In genomic region chr5:92988769-92989356, GRCm38 (mm10) we compare ENCODE assay signal across 9 mouse cellular contexts. TPM values are rescaled to one million over a fixed set of nuclear protein-coding genes. Genes with fewer than 3 reads are reported as not detected.
DNase-seq lines count a peak whose midpoint lies in the region; ATAC-seq and TF ChIP-seq lines count a peak whose summit lies in the region.
"Had no signal": no experiment of that assay in that cellular context is flagged by ENCODE, and none has a peak within 500 bp of the region (broad histone marks: within the 10 kb centered on the region; RNA-seq: fewer than 3 reads in every experiment).

No protein-coding gene starts in this region.

- in situ Hi-C loops in Patski (cut with MboI; ENCODE audit: low pct_unique_long_range_greater_than_20kb) = loop anchor here (10.0 kb wide), 2 partner anchors 106 to 276 kb away; partner anchors contain the start of genes Ccng2 and Sept11

- 0 out of 2 replicates have a peak overlapping the region, but pooled peaks have one; percentile 17 for H3K4me2 ChIP-seq in embryonic facial prominence, embryonic 15.5 days (replicated peaks)
- H3K4me2 ChIP-seq in midbrain, embryonic 14.5 days (ENCODE audit: low read length) = peak overlapping the region; percentile 35

- H3K4me3 ChIP-seq in embryonic facial prominence, embryonic 15.5 days (replicated peaks) = no peak overlapping the region
- no peak overlapping the region for H3K4me3 ChIP-seq in midbrain, embryonic 14.5 days (replicated peaks; ENCODE audit: low read depth, low read length)
- no peak overlapping the region for H3K4me3 ChIP-seq in heart, adult 2 months

- H3K36me3 ChIP-seq in embryonic facial prominence, embryonic 15.5 days = no peaks in the 10 kb centered on the region
- no peaks in the 10 kb centered on the region for H3K36me3 ChIP-seq in midbrain, embryonic 14.5 days (ENCODE audit: control insufficient read depth, insufficient read depth, low read length)
- no peaks in the 10 kb centered on the region for H3K36me3 ChIP-seq in heart, adult 2 months (ENCODE audit: control insufficient read depth, insufficient read depth, low read length)

- CTCF ChIA-PET in Patski (lab: Charles Lee) = interaction anchor here (1.3 kb wide), 1 partner anchor 31 kb away, joined by 3 read pairs; no protein-coding TSS in a partner anchor

- no peak for TF ChIP-seq POLR2A in heart, adult 2 months (IDR thresholded peaks at IDR 0.05; ENCODE audit: insufficient read depth, low read depth, low read length)

- H3K27me3 ChIP-seq in Patski = no peaks in the 10 kb centered on the region
- no peaks in the 10 kb centered on the region for H3K27me3 ChIP-seq in embryonic facial prominence, embryonic 15.5 days
- H3K27me3 ChIP-seq in midbrain, embryonic 14.5 days (ENCODE audit: control insufficient read depth, insufficient read depth, low read length) = no peaks in the 10 kb centered on the region
- H3K27me3 ChIP-seq in heart, adult 2 months (ENCODE audit: control insufficient read depth, insufficient read depth, low read length) = no peaks in the 10 kb centered on the region

- intact Hi-C loops in heart, adult 2 months (cut with DNase I) = no loop called here

- no peak for TF ChIP-seq CTCF in Patski (IDR thresholded peaks at IDR 0.05)
- no peak for TF ChIP-seq CTCF in heart, adult 2 months (IDR thresholded peaks at IDR 0.05)

- no peak for TF ChIP-seq EP300 in heart, adult 2 months (IDR thresholded peaks at IDR 0.05; ENCODE audit: insufficient read depth, low read depth, low read length)

- H3K27ac ChIP-seq in embryonic facial prominence, embryonic 15.5 days (replicated peaks) = 0 out of 2 replicates have a peak overlapping the region, but pooled peaks have one; percentile 49
- H3K27ac ChIP-seq in midbrain, embryonic 14.5 days (replicated peaks; ENCODE audit: low read depth, low read length) = peak overlapping the region; percentile 57
- H3K27ac ChIP-seq in heart, adult 2 months = no peak overlapping the region

- DNase-seq in Patski (ENCODE audit: low read depth, low spot score) = no peak
- DNase-seq in kidney, adult 8-10 months = peak; percentile 57 to 62
- peak; percentile 49 for DNase-seq in midbrain, embryonic 14.5 days
- DNase-seq in heart, adult 2 months = no peak
- no peak for DNase-seq in ovary, postnatal 36 days (ENCODE audit: low spot score)
- no peak for DNase-seq in thymus, postnatal 14 days
- DNase-seq: spleen, adult 18-20 months had no signal

- no peak overlapping the region for H3K9ac ChIP-seq in embryonic facial prominence, embryonic 15.5 days
- peak overlapping the region; percentile 39; the same call in 1 of the 2 replicates for H3K9ac ChIP-seq in midbrain, embryonic 14.5 days (replicated peaks; ENCODE audit: low read length)
- H3K9ac ChIP-seq in heart, adult 2 months (ENCODE audit: low read depth, low read length) = no peak overlapping the region

- 18% methylated on average over 15 of the region's 15 CpGs for WGBS in embryonic facial prominence, embryonic 15.5 days
- 27% methylated on average over 15 of the region's 15 CpGs for WGBS in midbrain, embryonic 14.5 days
- 61% methylated on average over 15 of the region's 15 CpGs for WGBS in heart, adult 2 months

- ATAC-seq in Patski = peak; percentile 73
- ATAC-seq in embryonic facial prominence, embryonic 15.5 days (ENCODE audit: insufficient number of reproducible peaks, low FRiP score, low TSS enrichment, low read depth) = no peak
- ATAC-seq in midbrain, embryonic 14.5 days (ENCODE audit: low FRiP score, low TSS enrichment) = peak; percentile 22; the same call in 1 of the 2 replicates
- ATAC-seq in CD4-positive, CD25-positive, alpha-beta regulatory T cell, adult 4 months = no peak

- no peaks in the 10 kb centered on the region for H3K9me3 ChIP-seq in embryonic facial prominence, embryonic 15.5 days (replicated peaks)
- H3K9me3 ChIP-seq in midbrain, embryonic 14.5 days (ENCODE audit: control insufficient read depth, low read length) = no peaks in the 10 kb centered on the region

- POLR2A ChIA-PET in Patski (lab: Charles Lee) = no interaction called here

- peaks cover 13% of the 10 kb centered on the region for H3K4me1 ChIP-seq in embryonic facial prominence, embryonic 15.5 days
- 0 out of 2 replicates have a peak, but pooled peaks cover 4% of the 10 kb centered on the region for H3K4me1 ChIP-seq in midbrain, embryonic 14.5 days (ENCODE audit: control insufficient read depth, insufficient read depth, low read length)
- H3K4me1 ChIP-seq in heart, adult 2 months (ENCODE audit: control insufficient read depth, insufficient read depth, low read length) = no peaks in the 10 kb centered on the region

- H3K79me2 ChIP-seq in heart, adult 2 months (replicated peaks; ENCODE audit: control insufficient read depth, insufficient read depth, low read length) = no peaks in the 10 kb centered on the region

RNA-seq across cellular contexts. Expression of gene Sowahb, which starts 56.0 kb away (rescaled TPM):
- 0.18 TPM for polyA plus RNA-seq in Patski (2021)
- 0.46 and 0.68 TPM in 2 replicates for polyA plus RNA-seq in embryonic facial prominence, embryonic 15.5 days (2015; fragmentation: Nextera tagmentation; extraction: Ambion mirVana)
- polyA plus RNA-seq in midbrain, embryonic 14.5 days (2014; fragmentation: Nextera tagmentation; extraction: Ambion mirVana) = 0.09 TPM in 1 of 2 replicates, not detected in the other
- under 1 TPM in 1 of 2 experiments, not detected in 1; 0.08 TPM for total RNA-seq in heart, adult 2 months (2021)
- 0.04 TPM in 1 of 2 replicates, not detected in the other for polyA plus RNA-seq in heart, adult 2 months (2012; rRNA removed)
- polyA plus RNA-seq in CD4-positive, CD25-positive, alpha-beta regulatory T cell, adult 4 months (2017; shearing (Covaris generic)) = not detected

Comparison
In these comparisons a context has a peak if more than half of its experiments do, and no peak if none do; other contexts are left out.
1. ATAC-seq: peak in Patski (single experiment) and midbrain, embryonic 14.5 days (single experiment); none in embryonic facial prominence, embryonic 15.5 days (single experiment) and CD4-positive, CD25-positive, alpha-beta regulatory T cell, adult 4 months (single experiment).
2. DNase-seq: peak in kidney, adult 8-10 months (2 of 2) and midbrain, embryonic 14.5 days (single experiment); none in Patski (single experiment), heart, adult 2 months (0 of 2), ovary, postnatal 36 days (single experiment) and thymus, postnatal 14 days (single experiment).